Mouse (Mus musculus): ENCODE data around the gene Slitrk4. TPM values are rescaled to one million over a fixed set of nuclear protein-coding genes. Genes with fewer than 3 reads are reported as not detected.

Slitrk4 gene
- not detected for polyA plus RNA-seq (2012; fragmentation: generic; extraction: Trizol)

DNA sequence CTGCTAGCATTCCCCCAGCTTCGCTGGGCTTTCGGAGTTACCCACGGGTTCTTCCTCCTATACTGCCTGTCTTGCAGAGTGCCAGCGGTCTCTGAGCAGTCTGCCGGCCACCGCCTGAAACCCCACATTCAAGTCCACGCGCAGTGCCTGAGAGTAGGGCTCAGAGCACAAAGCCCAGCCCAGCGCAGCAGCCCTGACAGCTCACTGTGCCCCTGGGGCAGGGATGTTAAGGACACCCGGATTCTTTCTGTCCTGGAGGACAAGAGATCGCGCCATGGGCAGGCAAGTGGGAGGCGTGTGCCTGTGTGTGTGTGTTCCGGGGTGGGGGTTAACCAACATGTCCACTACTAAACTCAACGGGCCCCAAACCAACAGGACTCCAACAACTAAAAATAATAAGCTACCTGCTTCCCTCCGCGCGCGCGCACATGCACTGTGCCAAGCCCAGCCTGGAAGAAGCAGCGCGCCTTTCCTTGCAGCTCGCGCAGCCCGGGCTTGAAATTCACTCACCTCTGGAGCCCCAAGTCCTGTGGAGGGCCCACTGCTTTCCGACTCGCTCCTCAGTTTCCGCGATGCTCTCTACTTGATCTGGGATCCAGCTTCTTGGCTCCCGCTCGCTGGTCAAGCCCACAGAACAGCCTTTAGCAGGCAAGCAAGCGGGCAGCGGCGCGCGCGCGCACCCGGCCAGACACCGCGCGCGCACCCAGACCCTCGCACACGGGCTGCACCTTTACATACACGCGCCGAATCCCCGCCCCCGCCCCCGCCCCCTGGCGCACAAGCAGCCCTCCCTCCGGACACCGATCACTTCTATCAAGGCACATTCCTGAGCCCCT lies at the start of gene Slitrk4:
Gene Slitrk4 (minus strand): TSS at position 707 of the 836 bp plus-strand sequence.

Other genes starting within 250 kb of the Slitrk4 start
- not detected for gene Gm6760, start 124.8 kb downstream of the Slitrk4 start, polyA plus RNA-seq (2012; fragmentation: generic; extraction: Trizol)
- gene 3830417A13Rik, start 103.4 kb downstream of the Slitrk4 start, polyA plus RNA-seq (2012; fragmentation: generic; extraction: Trizol), result under 1 TPM in 1 of 2 experiments, not detected in 1; 0.35 TPM